Mouse (Mus musculus) lung, postnatal 10 days (tissue): ENCODE measurements around the gene Btbd35f23.
"Not testable (repeated sequence)": the region's sequence is repeated elsewhere in the genome, so short reads cannot be mapped to it uniquely, and the experiment has no call there.

Source experiments
- DNase-seq: peaks from one replicate; pipeline ENCODE4 v3.0.0; 2021

Gene Btbd35f23

DNA sequence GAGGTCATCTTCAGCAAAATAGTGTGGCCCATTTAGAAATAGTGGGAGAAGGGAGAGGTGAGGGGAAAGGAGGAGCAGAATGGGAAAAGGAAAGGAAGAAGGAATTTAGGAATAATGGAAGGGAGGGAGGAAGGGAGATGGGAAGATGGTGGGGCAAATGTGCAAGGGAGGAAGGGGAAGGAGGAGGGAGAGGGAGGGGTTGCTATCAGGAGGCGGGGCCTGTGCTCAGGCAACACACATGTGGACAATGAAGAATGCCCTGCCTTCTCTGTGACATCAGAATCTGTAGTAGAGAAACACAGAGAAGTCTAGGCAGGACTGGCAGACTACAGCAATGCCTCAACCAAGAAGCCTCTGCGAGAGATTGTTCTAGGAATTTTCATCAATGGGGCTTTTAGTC, at the start of gene Btbd35f23:
Gene Btbd35f23, plus strand, starts transcription at position 301 of the 400 bp plus-strand sequence.
- DNase-seq = not testable (repeated sequence)
